Mouse (Mus musculus) midbrain, embryonic 12.5 days (tissue): ENCODE data around the gene Hapln1. TPM values are rescaled to one million over a fixed set of nuclear protein-coding genes. Genes with fewer than 3 reads are reported as not detected.

Experiments used
- ATAC-seq: fragments of 200-750 bp; cut with Nextera tagmentation; 2 replicates; pipeline ENCODE4 v1.8.0; 2017; ENCODE audit warnings: low read depth, moderate TSS enrichment, moderate library complexity; ENCODE audit not compliant: low FRiP score
- H3K27ac ChIP-seq: fragments of 300-500 bp; sonication (generic); replicated peaks from 2 replicates; pipeline ENCODE4 v1.5.1; 2016; ENCODE audit warnings: mild to moderate bottlenecking
- H3K27me3 ChIP-seq: fragments of 300-500 bp; sonication (generic); 2 replicates; pipeline ENCODE4 v1.6.1; 2016; ENCODE audit warnings: mild to moderate bottlenecking
- H3K36me3 ChIP-seq: fragments of 300-500 bp; sonication (generic); 2 replicates; pipeline ENCODE4 v1.6.1; 2016
- H3K4me1 ChIP-seq: fragments of 300-500 bp; sonication (generic); 2 replicates; pipeline ENCODE4 v1.6.1; 2016
- H3K4me2 ChIP-seq: fragments of 300-500 bp; sonication (generic); replicated peaks from 2 replicates; pipeline ENCODE4 v1.6.1; 2016; ENCODE audit warnings: mild to moderate bottlenecking, moderate library complexity
- H3K4me3 ChIP-seq: fragments of 300-500 bp; sonication (generic); 2 replicates; pipeline ENCODE4 v1.5.1; 2016; ENCODE audit warnings: mild to moderate bottlenecking
- H3K9ac ChIP-seq: fragments of 300-500 bp; sonication (generic); replicated peaks from 2 replicates; pipeline ENCODE4 v1.6.1; 2016; ENCODE audit warnings: mild to moderate bottlenecking, moderate library complexity
- H3K9me3 ChIP-seq: fragments of 300-500 bp; sonication (generic); 2 replicates; pipeline ENCODE4 v1.6.1; 2016; ENCODE audit warnings: mild to moderate bottlenecking
- WGBS: fragments of 180-500 bp; shearing (Covaris S2); methylation state at CpG from one replicate; pipeline ENCODE4 v1.1.7; 2016; 5-methylcytosine and 5-hydroxymethylcytosine counted together
- polyA plus RNA-seq: library from polyadenylated mRNA; unstranded; fragments of >200 nt; fragmentation: Nextera tagmentation; extraction: Ambion mirVana; gene quantifications from 2 replicates; pipeline ENCODE4 v1.2.1, GENCODE M21; 2016

Gene Hapln1
- polyA plus RNA-seq, 1 experiment from 2014 or later: 10.8 TPM

GRCm38 (mm10) chr13:89549507-89549906 is 9.9 kb downstream of the Hapln1 start:
- Histone ChIP-seq H3K27me3 (no peaks in the 10 kb centered on the region), H3K9ac (no peak overlapping the region), H3K36me3 (no peaks in the 10 kb centered on the region), H3K9me3 (no peaks in the 10 kb centered on the region), H3K4me3 (no peak overlapping the region), H3K27ac (no peak overlapping the region), H3K4me1 (no peaks in the 10 kb centered on the region), H3K4me2 (no peak overlapping the region)
- WGBS: 49% methylated on average over 3 of the region's 4 CpGs
- no peak for ATAC-seq

- ATAC-seq: no peak
- no peaks in the 10 kb centered on the region for H3K9me3 ChIP-seq
- no peaks in the 10 kb centered on the region for H3K4me1 ChIP-seq
- H3K4me3 ChIP-seq: no peak overlapping the region
- H3K36me3 ChIP-seq: no peaks in the 10 kb centered on the region
- H3K27ac ChIP-seq: no peak overlapping the region
- no peaks in the 10 kb centered on the region for H3K27me3 ChIP-seq
- no peak overlapping the region for H3K4me2 ChIP-seq
- H3K9ac ChIP-seq: no peak overlapping the region
- WGBS: 18% methylated on average over 1 of the region's 1 CpGs
Measured at GRCm38 (mm10) chr13:89551502-89551901, 11.9 kb downstream of the Hapln1 start.

- no peak for ATAC-seq
- H3K27ac ChIP-seq: no peak overlapping the region
- no peak overlapping the region for H3K4me3 ChIP-seq
- H3K9ac ChIP-seq: no peak overlapping the region
- no peak overlapping the region for H3K4me2 ChIP-seq
- no peaks in the 10 kb centered on the region for H3K4me1 ChIP-seq
- H3K9me3 ChIP-seq: no peaks in the 10 kb centered on the region
- 92% methylated on average over 5 of the region's 5 CpGs for WGBS
- no peaks in the 10 kb centered on the region for H3K27me3 ChIP-seq
- no peaks in the 10 kb centered on the region for H3K36me3 ChIP-seq
Measured at GRCm38 (mm10) chr13:89564518-89564917, 24.9 kb downstream of the Hapln1 start.

- no peaks in the 10 kb centered on the region for H3K9me3 ChIP-seq
- no peak for ATAC-seq
- H3K27me3 ChIP-seq: no peaks in the 10 kb centered on the region
- H3K4me2 ChIP-seq: no peak overlapping the region
- H3K4me1 ChIP-seq: no peaks in the 10 kb centered on the region
- WGBS: 93% methylated on average over 4 of the region's 4 CpGs
- H3K27ac ChIP-seq: no peak overlapping the region
- H3K36me3 ChIP-seq: no peaks in the 10 kb centered on the region
- H3K9ac ChIP-seq: no peak overlapping the region
- H3K4me3 ChIP-seq: no peak overlapping the region
Measured at GRCm38 (mm10) chr13:89566300-89566699, 26.7 kb downstream of the Hapln1 start.

- Histone ChIP-seq H3K27ac (no peak overlapping the region), H3K36me3 (no peaks in the 10 kb centered on the region), H3K4me3 (no peak overlapping the region), H3K4me2 (no peak overlapping the region), H3K27me3 (no peaks in the 10 kb centered on the region), H3K4me1 (no peaks in the 10 kb centered on the region), H3K9me3 (no peaks in the 10 kb centered on the region), H3K9ac (no peak overlapping the region)
- no peak for ATAC-seq
- 98% methylated on average over 2 of the region's 2 CpGs for WGBS
Measured at GRCm38 (mm10) chr13:89579115-89579514, 39.5 kb downstream of the Hapln1 start.

- Histone ChIP-seq H3K4me3 (no peak overlapping the region), H3K27me3 (no peaks in the 10 kb centered on the region), H3K9ac (no peak overlapping the region), H3K4me1 (no peaks in the 10 kb centered on the region), H3K27ac (no peak overlapping the region), H3K9me3 (no peaks in the 10 kb centered on the region), H3K4me2 (no peak overlapping the region), H3K36me3 (no peaks in the 10 kb centered on the region)
- no peak for ATAC-seq
- WGBS: 71% methylated on average over 4 of the region's 4 CpGs
Measured at GRCm38 (mm10) chr13:89583138-89583746, 43.6 kb downstream of the Hapln1 start.

GRCm38 (mm10) chr13:89583747-89584738 is 44.4 kb downstream of the Hapln1 start:
- Histone ChIP-seq H3K9ac (no peak overlapping the region), H3K4me3 (no peak overlapping the region), H3K27ac (no peak overlapping the region), H3K4me1 (no peaks in the 10 kb centered on the region), H3K4me2 (no peak overlapping the region), H3K9me3 (no peaks in the 10 kb centered on the region), H3K27me3 (no peaks in the 10 kb centered on the region), H3K36me3 (no peaks in the 10 kb centered on the region)
- ATAC-seq: no peak
- 72% methylated on average over 10 of the region's 10 CpGs for WGBS

- no peak overlapping the region for H3K4me2 ChIP-seq
- H3K9me3 ChIP-seq: no peaks in the 10 kb centered on the region
- no peak overlapping the region for H3K9ac ChIP-seq
- H3K36me3 ChIP-seq: no peaks in the 10 kb centered on the region
- no peak overlapping the region for H3K27ac ChIP-seq
- no peak for ATAC-seq
- no peaks in the 10 kb centered on the region for H3K4me1 ChIP-seq
- WGBS: 74% methylated on average over 1 of the region's 1 CpGs
- no peak overlapping the region for H3K4me3 ChIP-seq
- no peaks in the 10 kb centered on the region for H3K27me3 ChIP-seq
Measured at GRCm38 (mm10) chr13:89585144-89585543, 45.5 kb downstream of the Hapln1 start.

GRCm38 (mm10) chr13:89595105-89595504 is 55.5 kb downstream of the Hapln1 start:
- Histone ChIP-seq H3K9me3 (peaks cover 4% of the 10 kb centered on the region; the same call in 1 of the 2 replicates), H3K36me3 (no peaks in the 10 kb centered on the region), H3K4me1 (no peaks in the 10 kb centered on the region), H3K4me2 (no peak overlapping the region), H3K4me3 (no peak overlapping the region), H3K9ac (no peak overlapping the region), H3K27ac (no peak overlapping the region), H3K27me3 (no peaks in the 10 kb centered on the region)
- peak; percentile 81; the same call in 1 of the 2 replicates for ATAC-seq
- 34% methylated on average over 4 of the region's 4 CpGs for WGBS

- Histone ChIP-seq H3K27ac (no peak overlapping the region), H3K9ac (no peak overlapping the region), H3K4me2 (no peak overlapping the region), H3K9me3 (peaks cover 4% of the 10 kb centered on the region; the same call in 1 of the 2 replicates), H3K4me3 (no peak overlapping the region), H3K36me3 (no peaks in the 10 kb centered on the region), H3K4me1 (no peaks in the 10 kb centered on the region), H3K27me3 (no peaks in the 10 kb centered on the region)
- no peak for ATAC-seq
Measured at GRCm38 (mm10) chr13:89597354-89597753, 57.8 kb downstream of the Hapln1 start.

- H3K4me3 ChIP-seq: no peak overlapping the region
- H3K9ac ChIP-seq: no peak overlapping the region
- peaks cover 3% of the 10 kb centered on the region; the same call in 1 of the 2 replicates for H3K27me3 ChIP-seq
- H3K9me3 ChIP-seq: no peaks in the 10 kb centered on the region
- no peak for ATAC-seq
- no peak overlapping the region for H3K27ac ChIP-seq
- no peak overlapping the region for H3K4me2 ChIP-seq
- H3K36me3 ChIP-seq: no peaks in the 10 kb centered on the region
- H3K4me1 ChIP-seq: no peaks in the 10 kb centered on the region
- WGBS: 82% methylated on average over 7 of the region's 7 CpGs
Measured at GRCm38 (mm10) chr13:89600466-89600865, 60.9 kb downstream of the Hapln1 start.

- H3K4me2 ChIP-seq: no peak overlapping the region
- H3K27me3 ChIP-seq: peaks cover 3% of the 10 kb centered on the region; the same call in 1 of the 2 replicates
- H3K4me1 ChIP-seq: no peaks in the 10 kb centered on the region
- no peak for ATAC-seq
- WGBS: 88% methylated on average over 3 of the region's 3 CpGs
- no peaks in the 10 kb centered on the region for H3K36me3 ChIP-seq
- H3K9ac ChIP-seq: no peak overlapping the region
- no peak overlapping the region for H3K27ac ChIP-seq
- no peaks in the 10 kb centered on the region for H3K9me3 ChIP-seq
- no peak overlapping the region for H3K4me3 ChIP-seq
Measured at GRCm38 (mm10) chr13:89603336-89603735, 63.7 kb downstream of the Hapln1 start.
